Mouse (Mus musculus) spleen, postnatal 0 days (tissue): Measurements from ENCODE around the gene AY074887. TPM values are rescaled to one million over a fixed set of nuclear protein-coding genes. Genes with fewer than 3 reads are reported as not detected.

Experiments
- polyA plus RNA-seq: library from polyadenylated mRNA; unstranded; fragments of >200 nt; fragmentation: Nextera tagmentation; extraction: Ambion mirVana; gene quantifications from 2 replicates; pipeline ENCODE4 v1.2.1, GENCODE M21; 2015

AY074887 gene
- 0.32 and 0.81 TPM in 2 replicates for polyA plus RNA-seq

GRCm38 (mm10) chr9:54950575-54951321, at the start of gene AY074887, which contains the start of gene Psma4:
Gene AY074887, minus strand, starts transcription at chr9:54950998.
Gene Psma4, plus strand, starts transcription at chr9:54950790.

GRCm38 (mm10) chr9:54980674-54981073, 29.9 kb upstream of the AY074887 start, which contains the start of gene Chrna5:
Gene Chrna5, plus strand, starts transcription at chr9:54980880.

GRCm38 (mm10) chr9:54917010-54917677, 33.7 kb downstream of the AY074887 start, which contains the start of gene Hykk:
Gene Hykk, plus strand, starts transcription at chr9:54917283.

Other genes with a start within 250 kb of the AY074887 start
- gene Wdr61, start 216.5 kb downstream of the AY074887 start, polyA plus RNA-seq = 107 and 111 TPM in 2 replicates
- 25.7 and 47.7 TPM in 2 replicates for gene Crabp1, start 186.2 kb downstream of the AY074887 start, polyA plus RNA-seq
- 11.2 and 12.9 TPM in 2 replicates for gene Ireb2, start 87.2 kb downstream of the AY074887 start, polyA plus RNA-seq
- 0.93 and 1.1 TPM in 2 replicates for gene Hykk, start 33.7 kb downstream of the AY074887 start, polyA plus RNA-seq
- 168 and 172 TPM in 2 replicates for gene Psma4, start 208 bp downstream of the AY074887 start, polyA plus RNA-seq
- not detected in 2 replicates for gene Chrna5, start 29.9 kb upstream of the AY074887 start, polyA plus RNA-seq
- not detected in 2 replicates for gene Chrna3, start 75.6 kb upstream of the AY074887 start, polyA plus RNA-seq
- not detected in 2 replicates for gene Chrnb4, start 97.8 kb upstream of the AY074887 start, polyA plus RNA-seq
- gene Ube2q2, start 197.9 kb upstream of the AY074887 start, polyA plus RNA-seq = 18.5 and 20.9 TPM in 2 replicates